Mouse (Mus musculus) embryonic facial prominence, embryonic 14.5 days (tissue): ENCODE measurements at regions not wholly inside any gene's neighbourhood (a gene's known extent, or its start where the extent isn't known, plus 50 kb on each side); places are given as distances from the start of the nearest gene placed in this dataset.

Experiments used
- ATAC-seq: fragments of 200-750 bp; cut with Nextera tagmentation; 2 replicates; pipeline ENCODE4 v1.8.0; 2017; ENCODE audit warnings: low read depth, moderate number of reproducible peaks, moderate TSS enrichment
- DNase-seq: peaks from one replicate; pipeline ENCODE4 v3.0.0-alpha.2; 2015; ENCODE audit warnings: low spot score
- H3K27ac ChIP-seq: fragments of 300-500 bp; sonication (generic); replicated peaks from 2 replicates; pipeline ENCODE4 v1.5.1; 2014; ENCODE audit warnings: low read depth, mild to moderate bottlenecking, low read length, moderate library complexity
- H3K27me3 ChIP-seq: fragments of 300-500 bp; sonication (generic); replicated peaks from 2 replicates; pipeline ENCODE4 v1.6.1; 2014; ENCODE audit warnings: low read length; ENCODE audit not compliant: control insufficient read depth, insufficient read depth
- H3K36me3 ChIP-seq: fragments of 300-500 bp; sonication (generic); 2 replicates; pipeline ENCODE4 v1.6.1; 2014; ENCODE audit warnings: low read length, mixed read lengths; ENCODE audit not compliant: control insufficient read depth, insufficient read depth
- H3K4me1 ChIP-seq: fragments of 300-500 bp; sonication (generic); 2 replicates; pipeline ENCODE4 v1.6.1; 2014; ENCODE audit warnings: antibody characterized with exemption, low read length; ENCODE audit not compliant: control insufficient read depth, insufficient read depth
- H3K4me2 ChIP-seq: fragments of 300-500 bp; sonication (generic); 2 replicates; pipeline ENCODE4 v1.6.1; 2014; ENCODE audit warnings: low read depth, mild to moderate bottlenecking, low read length, moderate library complexity, mixed read lengths
- H3K4me3 ChIP-seq: fragments of 300-500 bp; sonication (generic); 2 replicates; pipeline ENCODE4 v1.5.1; 2014; ENCODE audit warnings: low read depth, mild to moderate bottlenecking, low read length
- H3K9ac ChIP-seq: fragments of 300-500 bp; sonication (generic); 2 replicates; pipeline ENCODE4 v1.6.1; 2014; ENCODE audit warnings: low read depth, mild to moderate bottlenecking, low read length, moderate library complexity, mixed read lengths
- H3K9me3 ChIP-seq: fragments of 300-500 bp; sonication (generic); 2 replicates; pipeline ENCODE4 v1.6.1; 2016; ENCODE audit warnings: low read length; ENCODE audit not compliant: control insufficient read depth
- WGBS: fragments of 180-500 bp; shearing (Covaris S2); extraction: QIAGEN DNeasy Blood & Tissue Kit; methylation state at CpG from one replicate; pipeline ENCODE4 v1.1.7; 2014; 5-methylcytosine and 5-hydroxymethylcytosine counted together

GRCm38 (mm10) chr9:9376650-9377189 is 137.8 kb upstream of the Arhgap42 start:
- DNase-seq (peak; percentile 33), ATAC-seq (no peak)
- Histone ChIP-seq H3K27ac (no peak overlapping the region), H3K4me3 (no peak overlapping the region), H3K27me3 (no peaks in the 10 kb centered on the region), H3K9ac (no peak overlapping the region), H3K36me3 (no peaks in the 10 kb centered on the region), H3K4me2 (no peak overlapping the region), H3K9me3 (no peaks in the 10 kb centered on the region), H3K4me1 (no peaks in the 10 kb centered on the region)
- 79% methylated on average over 2 of the region's 2 CpGs for WGBS

- 21% methylated on average over 3 of the region's 3 CpGs for WGBS
- Histone ChIP-seq H3K27me3 (no peaks in the 10 kb centered on the region), H3K36me3 (no peaks in the 10 kb centered on the region), H3K9ac (no peak overlapping the region), H3K9me3 (no peaks in the 10 kb centered on the region), H3K4me1 (no peaks in the 10 kb centered on the region), H3K4me3 (no peak overlapping the region), H3K4me2 (no peak overlapping the region), H3K27ac (no peak overlapping the region)
- no peak for ATAC-seq
- DNase-seq: peak; percentile 87
Observed at GRCm38 (mm10) chr9:9375304-9375904, 136.5 kb upstream of the Arhgap42 start.

- Histone ChIP-seq H3K36me3 (no peaks in the 10 kb centered on the region), H3K4me2 (no peak overlapping the region), H3K4me1 (no peaks in the 10 kb centered on the region), H3K9me3 (no peaks in the 10 kb centered on the region), H3K27ac (no peak overlapping the region), H3K9ac (no peak overlapping the region), H3K4me3 (no peak overlapping the region), H3K27me3 (no peaks in the 10 kb centered on the region)
- ATAC-seq (0 out of 2 replicates have a peak, but pooled peaks have one; percentile 37), DNase-seq (peak; percentile 30)
- 50% methylated on average over 1 of the region's 1 CpGs for WGBS
Observed at GRCm38 (mm10) chr9:9372594-9372993, 133.7 kb upstream of the Arhgap42 start.

GRCm38 (mm10) chr9:9368731-9369130 is 129.8 kb upstream of the Arhgap42 start:
- no peak overlapping the region for H3K9ac ChIP-seq
- WGBS: 85% methylated on average over 1 of the region's 1 CpGs
- no peaks in the 10 kb centered on the region for H3K36me3 ChIP-seq
- no peaks in the 10 kb centered on the region for H3K4me1 ChIP-seq
- H3K9me3 ChIP-seq: no peaks in the 10 kb centered on the region
- H3K4me2 ChIP-seq: no peak overlapping the region
- H3K27ac ChIP-seq: no peak overlapping the region
- DNase-seq (no peak), ATAC-seq (no peak)
- no peaks in the 10 kb centered on the region for H3K27me3 ChIP-seq
- H3K4me3 ChIP-seq: no peak overlapping the region

- WGBS: 68% methylated on average over 1 of the region's 1 CpGs
- Histone ChIP-seq H3K27ac (no peak overlapping the region), H3K9me3 (no peaks in the 10 kb centered on the region), H3K27me3 (no peaks in the 10 kb centered on the region), H3K36me3 (no peaks in the 10 kb centered on the region), H3K4me1 (no peaks in the 10 kb centered on the region), H3K4me2 (no peak overlapping the region), H3K9ac (no peak overlapping the region), H3K4me3 (no peak overlapping the region)
- no peak for DNase-seq
- ATAC-seq: no peak
Observed at GRCm38 (mm10) chr9:9342456-9343185, 103.7 kb upstream of the Arhgap42 start.

GRCm38 (mm10) chr9:9318624-9319023 is 79.7 kb upstream of the Arhgap42 start:
- Histone ChIP-seq H3K27me3 (no peaks in the 10 kb centered on the region), H3K27ac (no peak overlapping the region), H3K4me3 (no peak overlapping the region), H3K36me3 (no peaks in the 10 kb centered on the region), H3K4me2 (no peak overlapping the region), H3K4me1 (no peaks in the 10 kb centered on the region), H3K9me3 (no peaks in the 10 kb centered on the region), H3K9ac (no peak overlapping the region)
- 76% methylated on average over 1 of the region's 1 CpGs for WGBS
- DNase-seq (no peak), ATAC-seq (no peak)

GRCm38 (mm10) chr9:9316021-9316420 is 77.1 kb upstream of the Arhgap42 start:
- no peaks in the 10 kb centered on the region for H3K27me3 ChIP-seq
- no peak for ATAC-seq
- H3K9me3 ChIP-seq: no peaks in the 10 kb centered on the region
- no peak overlapping the region for H3K4me2 ChIP-seq
- DNase-seq: no peak
- H3K27ac ChIP-seq: no peak overlapping the region
- no peak overlapping the region for H3K9ac ChIP-seq
- no peak overlapping the region for H3K4me3 ChIP-seq
- no peaks in the 10 kb centered on the region for H3K4me1 ChIP-seq
- 82% methylated on average over 4 of the region's 4 CpGs for WGBS
- H3K36me3 ChIP-seq: no peaks in the 10 kb centered on the region

- H3K27me3 ChIP-seq: no peaks in the 10 kb centered on the region
- no peak overlapping the region for H3K4me3 ChIP-seq
- DNase-seq (no peak), ATAC-seq (peak; percentile 50; the same call in 1 of the 2 replicates)
- H3K9ac ChIP-seq: no peak overlapping the region
- no peaks in the 10 kb centered on the region for H3K4me1 ChIP-seq
- H3K9me3 ChIP-seq: no peaks in the 10 kb centered on the region
- no peak overlapping the region for H3K27ac ChIP-seq
- H3K4me2 ChIP-seq: no peak overlapping the region
- H3K36me3 ChIP-seq: no peaks in the 10 kb centered on the region
Observed at GRCm38 (mm10) chr9:9312274-9312673, 73.4 kb upstream of the Arhgap42 start.
